Mouse (Mus musculus) skeletal muscle tissue, adult 2 months (tissue): ENCODE data around the gene Wdsub1.

Experiments
- DNase-seq: peaks from one replicate; pipeline ENCODE4 v3.0.0-alpha.2; 2012; ENCODE audit warnings: low read depth, low spot score

Gene Wdsub1

DNA sequence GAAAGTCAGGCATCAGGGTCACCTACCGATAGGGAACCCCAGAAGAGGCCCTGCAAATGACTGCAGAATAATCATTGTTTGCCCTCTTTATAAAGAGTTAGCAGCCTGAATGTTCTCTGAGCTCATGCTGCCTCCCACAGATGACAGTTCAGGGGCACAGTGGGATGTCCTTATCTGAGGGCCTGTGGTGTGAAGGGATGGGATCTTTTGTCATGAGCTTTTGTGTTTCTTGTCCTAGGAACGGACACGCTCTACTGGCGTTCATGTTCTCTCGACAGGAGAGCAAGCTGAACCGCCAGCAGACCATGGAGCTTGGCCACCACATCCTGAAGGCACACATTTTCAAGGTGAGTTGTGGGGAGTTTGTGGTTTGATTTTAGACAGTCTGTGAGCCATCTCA is 76.4 kb downstream of the Wdsub1 start:
- no peak for DNase-seq

DNA sequence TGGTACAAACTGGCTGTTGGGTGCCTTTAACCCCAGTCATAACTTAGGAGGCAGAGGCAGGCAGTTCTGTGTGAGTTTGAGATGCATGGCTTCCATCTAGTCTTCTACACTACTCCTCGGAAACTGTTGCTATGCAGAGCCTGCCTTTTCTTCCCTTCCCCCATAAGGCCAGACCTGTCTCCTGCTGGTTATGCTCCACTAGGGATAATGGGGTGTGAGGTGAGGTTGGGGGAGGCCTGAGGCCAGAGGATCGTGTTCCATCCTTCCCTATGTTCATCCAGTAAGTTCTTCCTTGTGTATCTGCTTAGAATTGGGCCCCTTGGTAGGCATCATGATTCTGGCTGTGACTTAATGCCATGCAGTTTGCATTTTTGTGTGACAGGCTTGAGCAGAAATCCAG is 76.8 kb downstream of the Wdsub1 start:
- DNase-seq: no peak

- no peak for DNase-seq
These were observed 79.5 kb downstream of the Wdsub1 start for GRCm38 (mm10) chr2:59802722-59803387.
